Mouse (Mus musculus): Measurements from ENCODE around the gene Eng. TPM values are rescaled to one million over a fixed set of nuclear protein-coding genes. Genes with fewer than 3 reads are reported as not detected.

Eng gene
- polyA plus RNA-seq, 1 experiment, result 228 TPM

GRCm38 (mm10) chr2:32629276-32629976 lies 17.0 kb upstream of the Eng start:
- Histone ChIP-seq H3K27me3 (replicated peaks; ENCODE audit: control insufficient read depth, insufficient read depth, low read length) (no peaks in the 10 kb centered on the region), H3K36me3 (ENCODE audit: control insufficient read depth, insufficient read depth, low read length) (no peaks in the 10 kb centered on the region), H3K4me1 (ENCODE audit: control insufficient read depth, insufficient read depth, low read length) (no peaks in the 10 kb centered on the region), H3K27ac (ENCODE audit: insufficient read depth, low read depth, low read length) (no peak overlapping the region), H3K4me3 (ENCODE audit: insufficient read depth, low read depth, low read length) (no peak overlapping the region; the same call in 1 of the 2 replicates)
- peak; percentile 66 for DNase-seq
- 63% methylated on average over 9 of the region's 9 CpGs for WGBS
- TF ChIP-seq POLR2A (IDR thresholded peaks at IDR 0.05; ENCODE audit: low read depth, low read length), result no peak
- no peak for TF ChIP-seq CTCF (conservative IDR thresholded peaks at IDR 0.05; ENCODE audit: insufficient read depth, insufficient read length, low read depth, low read length)

GRCm38 (mm10) chr2:32630036-32630435 lies 16.4 kb upstream of the Eng start:
- H3K4me3 ChIP-seq (ENCODE audit: insufficient read depth, low read depth, low read length), result no peak overlapping the region
- H3K27ac ChIP-seq (ENCODE audit: insufficient read depth, low read depth, low read length), result no peak overlapping the region
- WGBS, result 81% methylated on average over 9 of the region's 9 CpGs
- no peaks in the 10 kb centered on the region for H3K27me3 ChIP-seq (replicated peaks; ENCODE audit: control insufficient read depth, insufficient read depth, low read length)
- DNase-seq, result no peak
- TF ChIP-seq CTCF (conservative IDR thresholded peaks at IDR 0.05; ENCODE audit: insufficient read depth, insufficient read length, low read depth, low read length) (no peak), POLR2A (IDR thresholded peaks at IDR 0.05; ENCODE audit: low read depth, low read length) (no peak)
- no peaks in the 10 kb centered on the region for H3K4me1 ChIP-seq (ENCODE audit: control insufficient read depth, insufficient read depth, low read length)
- H3K36me3 ChIP-seq (ENCODE audit: control insufficient read depth, insufficient read depth, low read length), result no peaks in the 10 kb centered on the region

- DNase-seq, result no peak
- no peaks in the 10 kb centered on the region for H3K27me3 ChIP-seq (replicated peaks; ENCODE audit: control insufficient read depth, insufficient read depth, low read length)
- H3K4me1 ChIP-seq (ENCODE audit: control insufficient read depth, insufficient read depth, low read length), result no peaks in the 10 kb centered on the region
- H3K4me3 ChIP-seq (ENCODE audit: insufficient read depth, low read depth, low read length), result no peak overlapping the region
- TF ChIP-seq CTCF (conservative IDR thresholded peaks at IDR 0.05; ENCODE audit: insufficient read depth, insufficient read length, low read depth, low read length), result no peak
- TF ChIP-seq POLR2A (IDR thresholded peaks at IDR 0.05; ENCODE audit: low read depth, low read length), result no peak
- H3K27ac ChIP-seq (ENCODE audit: insufficient read depth, low read depth, low read length), result no peak overlapping the region
- WGBS, result 83% methylated on average over 10 of the region's 10 CpGs
- H3K36me3 ChIP-seq (ENCODE audit: control insufficient read depth, insufficient read depth, low read length), result no peaks in the 10 kb centered on the region
Observed at GRCm38 (mm10) chr2:32631046-32631445, 15.3 kb upstream of the Eng start.

- Histone ChIP-seq H3K4me3 (ENCODE audit: insufficient read depth, low read depth, low read length) (no peak overlapping the region), H3K36me3 (ENCODE audit: control insufficient read depth, insufficient read depth, low read length) (no peaks in the 10 kb centered on the region), H3K27me3 (replicated peaks; ENCODE audit: control insufficient read depth, insufficient read depth, low read length) (no peaks in the 10 kb centered on the region), H3K27ac (ENCODE audit: insufficient read depth, low read depth, low read length) (no peak overlapping the region), H3K4me1 (ENCODE audit: control insufficient read depth, insufficient read depth, low read length) (no peaks in the 10 kb centered on the region)
- WGBS, result 37% methylated on average over 7 of the region's 7 CpGs
- peak; percentile 85 for DNase-seq
- TF ChIP-seq CTCF (conservative IDR thresholded peaks at IDR 0.05; ENCODE audit: insufficient read depth, insufficient read length, low read depth, low read length), result peak; percentile 97
- no peak for TF ChIP-seq POLR2A (IDR thresholded peaks at IDR 0.05; ENCODE audit: low read depth, low read length)
Observed at GRCm38 (mm10) chr2:32631737-32632394, 14.5 kb upstream of the Eng start.

GRCm38 (mm10) chr2:32633660-32634059 lies 12.7 kb upstream of the Eng start:
- Histone ChIP-seq H3K4me3 (ENCODE audit: insufficient read depth, low read depth, low read length) (no peak overlapping the region), H3K36me3 (ENCODE audit: control insufficient read depth, insufficient read depth, low read length) (no peaks in the 10 kb centered on the region), H3K27ac (ENCODE audit: insufficient read depth, low read depth, low read length) (peak overlapping the region; percentile 82), H3K4me1 (ENCODE audit: control insufficient read depth, insufficient read depth, low read length) (no peaks in the 10 kb centered on the region), H3K27me3 (replicated peaks; ENCODE audit: control insufficient read depth, insufficient read depth, low read length) (no peaks in the 10 kb centered on the region)
- TF ChIP-seq POLR2A (IDR thresholded peaks at IDR 0.05; ENCODE audit: low read depth, low read length), result no peak
- TF ChIP-seq CTCF (conservative IDR thresholded peaks at IDR 0.05; ENCODE audit: insufficient read depth, insufficient read length, low read depth, low read length), result no peak
- WGBS, result 72% methylated on average over 5 of the region's 5 CpGs
- peak; percentile 86 for DNase-seq

GRCm38 (mm10) chr2:32634277-32635105 lies 11.9 kb upstream of the Eng start:
- DNase-seq, result no peak
- Histone ChIP-seq H3K4me3 (ENCODE audit: insufficient read depth, low read depth, low read length) (no peak overlapping the region), H3K36me3 (ENCODE audit: control insufficient read depth, insufficient read depth, low read length) (no peaks in the 10 kb centered on the region), H3K27me3 (replicated peaks; ENCODE audit: control insufficient read depth, insufficient read depth, low read length) (no peaks in the 10 kb centered on the region), H3K27ac (ENCODE audit: insufficient read depth, low read depth, low read length) (peak overlapping the region; percentile 82), H3K4me1 (ENCODE audit: control insufficient read depth, insufficient read depth, low read length) (no peaks in the 10 kb centered on the region)
- 85% methylated on average over 10 of the region's 10 CpGs for whole genome bisulfite sequencing
- TF ChIP-seq POLR2A (IDR thresholded peaks at IDR 0.05; ENCODE audit: low read depth, low read length), result no peak

- H3K36me3 ChIP-seq (ENCODE audit: control insufficient read depth, insufficient read depth, low read length), result no peaks in the 10 kb centered on the region
- no peaks in the 10 kb centered on the region for H3K4me1 ChIP-seq (ENCODE audit: control insufficient read depth, insufficient read depth, low read length)
- TF ChIP-seq POLR2A (IDR thresholded peaks at IDR 0.05; ENCODE audit: low read depth, low read length), result no peak
- TF ChIP-seq CTCF (conservative IDR thresholded peaks at IDR 0.05; ENCODE audit: insufficient read depth, insufficient read length, low read depth, low read length), result no peak
- H3K27ac ChIP-seq (ENCODE audit: insufficient read depth, low read depth, low read length), result no peak overlapping the region
- DNase-seq, result no peak
- 75% methylated on average over 7 of the region's 7 CpGs for WGBS
- H3K27me3 ChIP-seq (replicated peaks; ENCODE audit: control insufficient read depth, insufficient read depth, low read length), result no peaks in the 10 kb centered on the region
- no peak overlapping the region for H3K4me3 ChIP-seq (ENCODE audit: insufficient read depth, low read depth, low read length)
Observed at GRCm38 (mm10) chr2:32636617-32637016, 9.8 kb upstream of the Eng start.

All from kidney, adult 2 months (tissue).